ENCODE assay signal across 8 mouse cellular contexts in genomic region chr1:37539968-37540809, GRCm38 (mm10). TPM values are rescaled to one million over a fixed set of nuclear protein-coding genes. Genes with fewer than 3 reads are reported as not detected.
DNase-seq lines count a peak whose midpoint lies in the region; ATAC-seq and TF ChIP-seq lines count a peak whose summit lies in the region.

No protein-coding gene starts in this region.

- CTCF ChIA-PET in Patski (lab: Charles Lee): no interaction called here

- H3K27me3 ChIP-seq in heart, embryonic 11.5 days (ENCODE audit: control insufficient read depth, insufficient read depth, low read length): peaks cover 10% of the 10 kb centered on the region
- H3K27me3 ChIP-seq in Patski: peaks cover 30% of the 10 kb centered on the region
- H3K27me3 ChIP-seq in heart, embryonic 15.5 days: peaks cover 28% of the 10 kb centered on the region
- H3K27me3 ChIP-seq in liver, embryonic 15.5 days: peaks cover 45% of the 10 kb centered on the region

- H3K36me3 ChIP-seq in heart, embryonic 11.5 days (ENCODE audit: control insufficient read depth, insufficient read depth, low read length): no peaks in the 10 kb centered on the region
- no peaks in the 10 kb centered on the region for H3K36me3 ChIP-seq in heart, embryonic 15.5 days
- H3K36me3 ChIP-seq in liver, embryonic 15.5 days (replicated peaks): no peaks in the 10 kb centered on the region

- H3K4me2 ChIP-seq in heart, embryonic 11.5 days: peak overlapping the region; percentile 97
- peak overlapping the region; percentile 91 for H3K4me2 ChIP-seq in heart, embryonic 15.5 days
- H3K4me2 ChIP-seq in liver, embryonic 15.5 days: peak overlapping the region; percentile 94

- H3K9me3 ChIP-seq in heart, embryonic 11.5 days (replicated peaks; ENCODE audit: control insufficient read depth, low read length): no peaks in the 10 kb centered on the region
- no peaks in the 10 kb centered on the region for H3K9me3 ChIP-seq in heart, embryonic 15.5 days (replicated peaks)
- H3K9me3 ChIP-seq in liver, embryonic 15.5 days (replicated peaks): no peaks in the 10 kb centered on the region

- 3% methylated on average over 44 of the region's 47 CpGs for WGBS in heart, embryonic 11.5 days (ENCODE audit: insufficient replicate concordance)
- WGBS in heart, embryonic 15.5 days: 3% methylated on average over 46 of the region's 47 CpGs
- WGBS in liver, embryonic 15.5 days (ENCODE audit: insufficient replicate concordance): 2% methylated on average over 40 of the region's 47 CpGs

- H3K27ac ChIP-seq in heart, embryonic 11.5 days (ENCODE audit: low read depth, low read length): no peak overlapping the region
- H3K27ac ChIP-seq in heart, embryonic 15.5 days: peak overlapping the region; percentile 71
- H3K27ac ChIP-seq in liver, embryonic 15.5 days (replicated peaks): no peak overlapping the region

- H3K4me1 ChIP-seq in heart, embryonic 11.5 days (ENCODE audit: control insufficient read depth, insufficient read depth, low read length): no peaks in the 10 kb centered on the region
- H3K4me1 ChIP-seq in heart, embryonic 15.5 days (replicated peaks): no peaks in the 10 kb centered on the region; the same call in 1 of the 2 replicates
- H3K4me1 ChIP-seq in liver, embryonic 15.5 days (replicated peaks): peaks cover 14% of the 10 kb centered on the region

- H3K4me3 ChIP-seq in heart, embryonic 11.5 days (ENCODE audit: low read depth, low read length): peak overlapping the region; percentile 76
- H3K4me3 ChIP-seq in heart, embryonic 15.5 days: peak overlapping the region; percentile 85
- peak overlapping the region; percentile 67 for H3K4me3 ChIP-seq in liver, embryonic 15.5 days (replicated peaks)

- no peak for DNase-seq in heart, adult 8-10 months (ENCODE audit: low spot score)
- peak; percentile 25 to 28 for DNase-seq in B cell, adult 2 months
- no peak for DNase-seq in Patski (ENCODE audit: low read depth, low spot score)
- DNase-seq in thymus, postnatal 14 days: peak; percentile 56
- no peak for DNase-seq in urinary bladder, postnatal 4 days (ENCODE audit: low spot score in 2 of 2)

- no peak for TF ChIP-seq CTCF in Patski (IDR thresholded peaks at IDR 0.05)

- peak overlapping the region; percentile 76 for H3K9ac ChIP-seq in heart, embryonic 11.5 days (ENCODE audit: low read depth, low read length)
- H3K9ac ChIP-seq in heart, embryonic 15.5 days: peak overlapping the region; percentile 65
- H3K9ac ChIP-seq in liver, embryonic 15.5 days: peak overlapping the region; percentile 60

- POLR2A ChIA-PET in Patski (lab: Charles Lee): no interaction called here

- peak; percentile 60 for ATAC-seq in heart, embryonic 11.5 days (replicated peaks; ENCODE audit: insufficient number of reproducible peaks, low FRiP score, low TSS enrichment)
- ATAC-seq in Patski: peak; percentile 57
- ATAC-seq in heart, embryonic 15.5 days (replicated peaks; ENCODE audit: insufficient number of reproducible peaks, insufficient read depth, low FRiP score, low read depth): peak; percentile 70
- peak; percentile 52; the same call in 1 of the 2 replicates for ATAC-seq in liver, embryonic 15.5 days (ENCODE audit: insufficient read depth)

- in situ Hi-C loops in Patski (cut with MboI; ENCODE audit: low pct_unique_long_range_greater_than_20kb): no loop called here

RNA-seq across cellular contexts. Expression of gene Mgat4a, which starts 0.6 kb away (rescaled TPM):
- polyA plus RNA-seq in heart, embryonic 11.5 days (2014; fragmentation: Nextera tagmentation; extraction: Ambion mirVana): 3.0 and 3.3 TPM in 2 replicates
- total RNA-seq in heart, adult 8-10 months (2022): 10 to 100 TPM in 2 of 4 experiments, 1 to 10 TPM in 2; 7.6 to 10.6 (median 9.4) TPM
- polyA plus RNA-seq in Patski (2021): 1.7 TPM
- 3.8 and 4.7 TPM in 2 replicates for polyA plus RNA-seq in heart, embryonic 15.5 days (2015; fragmentation: Nextera tagmentation; extraction: Ambion mirVana)
- 1.1 and 1.2 TPM in 2 replicates for polyA plus RNA-seq in liver, embryonic 15.5 days (2015; fragmentation: Nextera tagmentation; extraction: Ambion mirVana)

Comparison
In these comparisons a context has a peak if more than half of its experiments do, and no peak if none do; other contexts are left out.
1. DNase-seq: peak in B cell, adult 2 months (2 of 2) and thymus, postnatal 14 days (single experiment); none in heart, adult 8-10 months (single experiment), Patski (single experiment) and urinary bladder, postnatal 4 days (0 of 2).
2. Peak in every context shown above with its lines, with median percentiles within 50 percentile points of each other: ATAC-seq, H3K4me2 ChIP-seq, H3K4me3 ChIP-seq and H3K9ac ChIP-seq.